In the genomic region with DNA sequence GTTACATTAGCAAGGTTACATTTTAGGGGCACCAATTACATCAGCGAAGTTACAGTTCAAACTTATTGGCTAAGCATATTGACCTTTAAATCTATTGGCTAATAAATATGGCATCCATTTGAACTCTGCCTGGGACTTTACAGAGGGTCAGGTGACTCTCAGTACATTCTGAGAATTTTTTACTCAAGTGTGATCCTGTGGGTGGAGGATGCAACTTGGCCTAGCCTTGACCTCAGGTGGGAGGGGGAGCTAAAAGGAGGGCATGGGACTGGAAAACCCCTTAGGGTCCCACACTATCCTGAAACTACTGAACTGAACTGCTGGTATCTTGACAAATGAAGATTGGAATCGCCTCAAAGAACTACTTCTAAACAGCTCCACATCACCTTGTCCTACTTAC, we compare ENCODE assay signal across 23 mouse cellular contexts.
"Had no signal": no experiment of that assay in that cellular context is flagged by ENCODE, and none has a peak within 500 bp of the region (broad histone marks: within the 10 kb centered on the region; RNA-seq: fewer than 3 reads in every experiment).

No protein-coding gene starts in this region.

- H3K36me3 ChIP-seq: limb, embryonic 10.5 days; limb, embryonic 13.5 days; liver, embryonic 12.5 days; liver, embryonic 15.5 days; lung, embryonic 15.5 days; midbrain, embryonic 12.5 days; midbrain, embryonic 15.5 days; neural tube, embryonic 12.5 days; neural tube, embryonic 15.5 days had no signal

- H3K27me3 ChIP-seq: limb, embryonic 13.5 days; liver, embryonic 12.5 days; liver, embryonic 15.5 days; lung, embryonic 15.5 days; midbrain, embryonic 12.5 days; midbrain, embryonic 15.5 days; neural tube, embryonic 12.5 days; neural tube, embryonic 15.5 days had no signal

- ATAC-seq: liver, embryonic 12.5 days; midbrain, embryonic 15.5 days had no signal

- DNase-seq: kidney, adult 2 months; kidney, postnatal 25 days; layer of hippocampus, adult 9-11 months; liver; lung, adult 18-20 months; lung, postnatal 14 days; lung, postnatal 4 days; right cerebral cortex, adult 18-20 months; right cerebral cortex, postnatal 14 days; right cerebral cortex, postnatal 4 days; spleen, adult 18-20 months; thymus, adult 18-20 months; thymus, postnatal 14 days; thymus, postnatal 4 days had no signal
